Mouse (Mus musculus): Measurements from ENCODE around the gene Scn3a.

Gene Scn3a

DNA sequence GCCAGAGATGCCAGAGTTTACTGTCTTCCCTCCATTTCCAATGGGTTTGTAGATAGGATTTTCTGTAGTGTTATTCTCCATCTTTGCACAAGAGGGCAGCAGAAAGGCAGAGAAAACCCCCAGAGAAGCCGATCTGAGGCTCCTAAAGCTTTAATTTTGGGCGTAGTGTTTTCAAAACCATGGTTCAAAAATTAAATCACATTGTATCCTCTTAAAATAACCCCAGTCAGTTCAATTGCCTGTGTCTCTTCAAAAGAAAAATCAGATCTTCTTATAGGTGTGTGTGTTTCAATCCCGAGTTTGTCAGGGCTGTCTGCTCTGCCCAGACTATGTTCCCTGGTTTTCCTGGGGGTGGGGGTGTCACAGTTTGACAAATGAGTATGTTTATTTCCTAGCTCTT is 153.7 kb downstream of the Scn3a start:
- peak; percentile 70 for DNase-seq (ENCODE audit: inconsistent ontology term)
